Mouse (Mus musculus) MEL (cell line): ENCODE measurements around the gene Susd3.

Experiments
- CTCF ChIP-seq, 3 experiments: IDR thresholded peaks in 2 of 3; conservative IDR thresholded peaks in 1 of 3; 2 replicates each; pipeline ENCODE4 v1.5.1; 2011 to 2012; ENCODE audit warnings: low read length in 3 of 3, low read depth in 2 of 3, mild to moderate bottlenecking in 2 of 3, improper control_type of control experiment in 1 of 3, inconsistent platforms in 1 of 3, mixed read lengths in 1 of 3, moderate library complexity in 1 of 3; ENCODE audit not compliant: control insufficient read depth in 1 of 3, insufficient read depth in 1 of 3, poor library complexity in 1 of 3, severe bottlenecking in 1 of 3
- ELF1 ChIP-seq: IDR thresholded peaks from 2 replicates; pipeline ENCODE4 v1.6.1; 2014; ENCODE audit warnings: low read depth, mild to moderate bottlenecking, inconsistent platforms, low read length, improper control_type of control experiment, moderate library complexity
- EP300 ChIP-seq, 2 experiments: IDR thresholded peaks; 2 replicates each; pipeline ENCODE4 v1.6.1; 2011; ENCODE audit warnings: improper control_type of control experiment in 2 of 2, low read length in 2 of 2, low read depth in 1 of 2, mild to moderate bottlenecking in 1 of 2
- JUND ChIP-seq: IDR thresholded peaks from 2 replicates; pipeline ENCODE4 v1.6.1; 2011; ENCODE audit warnings: low read depth, mild to moderate bottlenecking, improper control_type of control experiment, low read length
- MXI1 ChIP-seq: IDR thresholded peaks from 2 replicates; pipeline ENCODE4 v1.6.1; 2011; ENCODE audit warnings: mild to moderate bottlenecking, low read depth, low read length, improper control_type of control experiment
- POLR2A ChIP-seq, 2 experiments: IDR thresholded peaks; 2 replicates each; pipeline ENCODE4 v1.6.1; 2011 to 2012; ENCODE audit warnings: low read length in 2 of 2, mild to moderate bottlenecking in 2 of 2, control low read depth in 1 of 2, improper control_type of control experiment in 1 of 2, low read depth in 1 of 2, moderate library complexity in 1 of 2; ENCODE audit not compliant: control insufficient read depth in 1 of 2, insufficient read depth in 1 of 2, poor library complexity in 1 of 2
- RCOR1 ChIP-seq: IDR thresholded peaks from 2 replicates; pipeline ENCODE4 v1.6.1; 2012; ENCODE audit warnings: low read depth, mild to moderate bottlenecking, inconsistent platforms, low read length, improper control_type of control experiment
- TCF12 ChIP-seq: IDR thresholded peaks from 2 replicates; pipeline ENCODE4 v1.6.1; 2014; ENCODE audit warnings: low read depth, mild to moderate bottlenecking, inconsistent platforms, low read length, improper control_type of control experiment, moderate library complexity
- ZMIZ1 ChIP-seq: IDR thresholded peaks from 2 replicates; pipeline ENCODE4 v1.6.1; 2012; ENCODE audit warnings: low read depth, mild to moderate bottlenecking, inconsistent platforms, low read length, improper control_type of control experiment, moderate library complexity

DNA sequence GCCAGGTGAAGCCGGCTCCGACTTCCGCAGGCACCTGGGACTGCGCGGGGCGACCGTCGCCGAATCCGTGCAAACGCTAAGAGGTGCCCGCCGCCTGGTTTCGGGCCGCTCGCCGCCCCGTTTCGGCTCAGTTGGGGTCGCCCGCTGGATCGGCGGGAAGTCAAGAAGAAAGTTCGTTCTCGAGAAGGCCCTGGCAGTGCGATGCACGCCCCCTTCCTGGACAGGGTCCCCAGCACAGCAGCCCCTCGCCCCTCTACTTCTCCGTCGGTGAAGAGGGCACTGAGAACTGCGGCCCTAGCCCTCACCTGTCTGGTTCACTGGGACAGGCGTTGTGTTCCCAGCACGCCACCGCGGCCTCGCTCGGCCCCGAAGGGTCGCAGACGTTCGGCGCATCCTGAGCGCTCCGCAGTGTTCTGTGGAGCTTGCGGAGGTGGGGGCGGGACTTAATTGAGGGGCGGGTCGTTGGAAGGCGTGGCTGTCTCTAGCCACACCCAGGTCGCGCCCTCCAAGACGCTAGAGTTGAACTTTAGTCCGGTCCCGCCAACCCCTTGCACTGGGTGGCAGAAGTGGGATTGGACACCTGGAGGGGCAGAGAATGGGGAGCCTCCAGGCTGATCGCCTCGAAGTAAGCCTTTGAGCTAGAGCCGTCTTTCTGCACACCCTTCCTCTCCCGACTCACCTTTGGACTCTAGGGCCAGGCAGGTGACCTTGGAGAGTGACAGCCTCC lies 603 bp downstream of the Susd3 start:
- TF ChIP-seq ELF1 = no peak
- TF ChIP-seq MXI1 = no peak
- no peak for TF ChIP-seq EP300 (IDR thresholded peaks at IDR 0.05; ENCODE audit: low read depth in 1 of 2, low read length in 2 of 2)
- TF ChIP-seq ZMIZ1 = no peak
- TF ChIP-seq TCF12 = no peak
- TF ChIP-seq JUND = no peak
- TF ChIP-seq CTCF (IDR thresholded peaks at IDR 0.05 in 2 of 3, conservative IDR thresholded peaks at IDR 0.05 in 1 of 3; ENCODE audit: control insufficient read depth in 1 of 3, insufficient read depth in 1 of 3, low read depth in 2 of 3, low read length in 3 of 3, poor library complexity in 1 of 3, severe bottlenecking in 1 of 3) = no peak
- no peak for TF ChIP-seq RCOR1
- peak in 1 of 2 experiments; percentile 25; a peak in 1 of 4 replicates for TF ChIP-seq POLR2A (IDR thresholded peaks at IDR 0.05; ENCODE audit: control insufficient read depth in 1 of 2, insufficient read depth in 1 of 2, low read depth in 1 of 2, low read length in 2 of 2, poor library complexity in 1 of 2)
